Mouse (Mus musculus) layer of hippocampus, postnatal 25 days (tissue): ENCODE results near the gene Hpdl. TPM values are rescaled to one million over a fixed set of nuclear protein-coding genes. Genes with fewer than 3 reads are reported as not detected.
"Not testable (repeated sequence)": the region's sequence is repeated elsewhere in the genome, so short reads cannot be mapped to it uniquely, and the experiment has no call there.

ENCODE experiments used
- DNase-seq, 2 experiments: peaks; one replicate each; pipeline ENCODE4 v3.0.0; 2022; ENCODE audit warnings: mixed read lengths in 2 of 2, low spot score in 1 of 2; ENCODE audit errors: extremely low spot score in 1 of 2
- total RNA-seq, 2 experiments: library from RNA; stranded (reverse); gene quantifications; 2 replicates each; pipeline ENCODE4 v1.2.3; 2021

Hpdl gene
- total RNA-seq = 1 to 10 TPM; 4.8 to 5.0 TPM

DNA sequence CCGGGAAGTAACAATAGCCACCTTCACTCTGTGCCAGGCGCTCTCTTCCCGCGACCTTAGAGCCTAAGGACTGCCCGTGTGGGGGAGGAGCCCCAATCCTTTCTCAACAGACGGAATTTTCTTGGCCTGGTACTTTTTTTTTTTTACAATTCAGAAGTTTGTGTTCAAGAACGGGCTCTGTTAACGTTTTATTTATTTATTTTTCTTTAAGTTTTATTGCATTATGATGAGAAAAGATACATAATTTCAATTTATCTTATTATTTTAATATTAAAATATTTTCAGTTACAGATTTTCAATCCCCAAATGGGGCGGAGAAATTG is at the start of gene Hpdl:
TSS of gene Hpdl (minus strand) at position 14 of the 323 bp plus-strand sequence.
- DNase-seq = no peak

DNA sequence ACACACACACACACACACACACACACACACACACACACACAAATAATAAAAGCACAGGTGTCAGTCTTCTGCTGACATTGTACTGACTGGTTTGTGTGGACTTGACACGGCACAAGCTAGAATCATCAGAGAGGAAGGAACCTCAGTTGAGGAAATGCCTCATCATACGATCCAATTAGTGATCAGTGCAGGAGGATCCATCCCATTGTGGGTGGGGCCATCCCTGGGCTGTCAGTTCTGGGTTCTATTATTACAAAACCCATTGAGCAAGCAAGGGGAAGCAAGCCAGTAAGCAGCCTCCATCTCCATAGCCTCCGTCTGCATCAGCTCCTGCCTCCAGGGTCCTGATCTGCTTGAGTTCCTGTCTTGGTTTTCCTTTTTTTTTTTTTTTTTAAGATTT is 48.4 kb upstream of the Hpdl start:
- DNase-seq = no peak

DNA sequence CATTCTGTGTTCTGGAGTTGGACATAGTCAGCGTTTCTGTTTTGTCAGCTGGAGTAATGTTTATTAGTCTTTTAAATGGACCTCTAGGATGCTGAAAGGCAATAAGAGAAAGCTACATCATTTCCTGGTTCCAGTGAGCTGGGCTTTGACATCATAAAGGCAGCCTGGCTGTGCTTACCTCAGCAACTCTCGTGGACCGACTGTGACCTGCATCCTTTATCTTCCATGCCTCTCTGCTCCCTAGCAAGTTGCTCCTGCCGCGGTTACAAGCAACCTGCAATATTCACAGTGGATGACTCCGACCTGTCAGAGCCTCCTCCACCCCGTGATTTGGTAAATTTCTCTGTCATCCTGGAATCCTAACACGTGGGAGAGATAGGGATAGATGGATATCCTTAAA is 40.5 kb upstream of the Hpdl start:
- no peak for DNase-seq

DNA sequence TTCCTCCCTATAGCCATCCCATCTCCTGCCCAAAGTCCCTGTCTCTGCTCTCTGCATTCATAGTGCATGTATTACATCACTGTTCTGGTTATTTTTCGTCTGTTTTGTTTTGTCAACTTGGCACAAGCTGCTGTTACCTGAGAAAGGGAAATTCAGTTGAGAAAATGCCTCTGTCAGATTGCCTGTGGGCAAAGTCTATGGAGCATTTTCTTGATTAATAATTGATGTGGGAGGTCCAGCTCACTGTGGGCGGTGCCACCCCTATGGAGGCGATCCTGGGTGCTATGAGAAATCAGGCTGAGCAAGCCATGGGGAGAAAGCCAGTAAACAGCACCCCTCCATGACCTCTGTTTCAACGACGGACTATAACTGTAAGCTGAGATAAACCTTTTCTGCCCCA is 38.2 kb upstream of the Hpdl start:
- no peak for DNase-seq

DNA sequence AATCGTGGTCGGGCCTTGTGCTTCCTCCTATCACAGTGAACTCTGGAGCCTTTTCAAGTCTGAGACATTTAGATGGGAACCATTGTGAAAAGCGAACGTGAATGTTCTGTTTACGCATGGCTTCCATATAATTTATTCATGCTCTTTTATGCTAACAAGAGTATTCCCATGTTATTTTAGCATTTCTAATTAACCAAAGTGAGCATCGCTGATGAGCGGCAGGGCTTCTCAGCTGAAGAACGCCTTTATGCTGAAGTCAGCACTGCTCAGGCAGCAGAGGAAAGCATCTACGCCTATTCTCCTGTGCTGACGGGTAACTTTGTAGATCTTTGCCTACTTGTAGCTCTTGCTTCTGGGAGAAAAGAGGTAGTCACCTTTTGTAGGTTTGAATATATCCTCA is 35.7 kb upstream of the Hpdl start:
- DNase-seq = no peak

DNA sequence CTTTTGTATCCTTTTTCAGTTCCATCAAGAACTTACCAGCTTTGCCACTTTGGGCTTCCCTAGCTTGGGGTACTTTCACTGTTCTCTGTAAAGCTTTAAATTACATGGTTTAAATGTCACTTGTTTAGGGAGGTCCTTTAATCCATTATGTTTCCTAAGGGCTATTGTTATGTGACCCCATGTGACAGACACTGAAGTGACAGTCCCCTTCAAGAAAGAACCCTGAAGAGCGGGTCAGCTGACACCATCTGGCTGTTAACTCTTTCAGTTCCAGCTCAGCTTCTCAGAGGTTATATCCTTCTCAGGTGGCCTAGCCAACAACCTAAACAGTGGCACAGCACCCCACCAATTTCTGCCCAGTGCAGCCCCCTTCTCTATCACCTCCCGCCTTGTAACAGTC is 32.8 kb upstream of the Hpdl start:
- DNase-seq = no peak

DNA sequence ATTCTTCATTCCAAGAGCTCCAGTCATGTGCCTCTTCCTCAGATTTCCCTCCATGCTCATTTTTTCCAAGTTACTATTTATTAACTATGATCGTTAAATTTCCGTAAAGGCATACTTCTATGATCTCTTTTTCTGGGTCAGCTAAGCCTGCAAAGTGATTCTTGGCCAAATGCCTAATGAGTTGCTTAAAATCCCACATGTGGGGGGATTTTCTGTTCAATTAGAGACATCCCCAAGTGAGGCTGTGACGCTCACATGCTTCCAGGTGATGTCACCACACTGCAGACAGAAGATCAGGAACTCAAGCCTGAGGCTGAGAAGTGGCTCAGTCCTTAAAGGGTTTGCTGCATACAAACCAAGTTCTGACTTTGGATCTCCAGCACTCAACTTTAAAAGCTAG is 28.4 kb upstream of the Hpdl start:
- DNase-seq = no peak

DNA sequence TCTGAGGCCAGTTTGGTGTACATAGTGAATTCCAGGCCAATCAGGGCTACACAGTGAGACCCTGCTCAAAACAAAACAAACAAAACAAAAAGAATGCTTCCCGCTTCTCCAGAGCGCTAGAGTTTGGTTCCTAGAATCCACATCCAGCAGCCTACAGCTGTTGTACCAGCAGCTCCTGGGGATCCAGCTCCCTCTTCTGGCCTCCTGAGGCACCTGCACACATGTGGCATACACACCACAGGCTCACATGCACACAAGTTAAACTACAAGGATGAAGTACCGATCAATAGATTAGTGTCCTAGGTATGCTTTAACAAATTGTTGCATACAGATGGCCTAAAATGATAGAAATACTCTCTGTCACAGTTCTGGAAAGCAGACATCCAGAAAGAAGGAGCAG is 22.8 kb upstream of the Hpdl start:
- DNase-seq = no peak

DNA sequence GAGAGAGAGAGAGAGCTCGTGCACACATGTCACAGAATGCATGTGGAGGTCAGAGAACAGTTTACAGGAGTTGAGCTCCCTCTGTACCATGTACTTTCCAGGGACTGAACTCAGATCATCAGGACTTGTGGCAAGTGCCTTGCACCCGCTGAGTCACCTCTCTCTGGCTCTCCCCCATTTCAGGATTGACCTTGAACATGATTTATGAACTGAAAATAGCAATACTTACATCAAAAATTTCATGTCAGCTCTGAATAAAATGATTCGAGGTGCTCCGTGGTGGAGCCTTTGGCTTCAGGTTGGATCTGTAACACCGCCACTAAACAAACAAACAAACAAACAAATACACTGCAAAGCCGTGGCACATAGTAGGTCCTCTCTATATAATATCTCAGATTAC is 19.3 kb upstream of the Hpdl start:
- no peak for DNase-seq

DNA sequence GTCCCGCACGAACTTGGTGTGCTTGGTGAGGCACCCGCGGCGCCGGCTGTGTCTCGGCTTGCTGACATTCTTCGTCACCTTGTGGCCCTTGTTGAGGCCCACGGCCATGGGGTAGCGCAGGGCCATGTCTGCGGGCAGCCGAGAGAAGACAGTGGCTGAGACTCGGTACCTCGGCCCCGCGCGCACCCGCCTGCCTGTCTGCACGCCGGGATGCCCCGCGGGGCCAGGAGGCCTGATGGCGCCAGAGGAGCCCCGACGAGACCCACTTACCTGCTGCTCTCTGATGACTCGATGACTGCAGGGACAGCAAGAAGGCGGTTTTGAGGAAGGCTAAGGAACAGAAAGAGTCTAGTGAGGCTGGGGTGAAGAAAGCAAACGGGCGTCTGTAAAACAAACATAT is 18.6 kb upstream of the Hpdl start:
- not testable (repeated sequence) for DNase-seq

DNA sequence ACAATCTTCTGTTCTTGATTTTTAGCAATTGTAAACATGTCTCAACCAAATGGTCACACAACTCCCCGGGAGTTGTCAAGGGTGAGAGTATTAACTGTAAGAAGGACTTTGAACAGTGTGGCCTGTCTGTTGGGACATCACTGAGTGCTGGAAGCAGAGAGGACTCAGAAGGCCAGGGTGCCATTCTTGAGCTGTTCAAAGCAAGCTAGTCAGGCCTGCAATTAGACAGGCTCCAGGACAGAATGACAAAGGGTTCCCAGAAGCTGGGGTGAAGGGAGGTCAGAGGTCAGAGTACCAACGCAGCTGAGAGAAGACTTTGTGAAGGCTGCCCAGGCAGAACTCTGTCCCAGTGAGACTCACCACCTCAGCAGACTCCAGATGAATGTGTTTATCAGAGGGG is 17.5 kb upstream of the Hpdl start:
- DNase-seq = no peak

DNA sequence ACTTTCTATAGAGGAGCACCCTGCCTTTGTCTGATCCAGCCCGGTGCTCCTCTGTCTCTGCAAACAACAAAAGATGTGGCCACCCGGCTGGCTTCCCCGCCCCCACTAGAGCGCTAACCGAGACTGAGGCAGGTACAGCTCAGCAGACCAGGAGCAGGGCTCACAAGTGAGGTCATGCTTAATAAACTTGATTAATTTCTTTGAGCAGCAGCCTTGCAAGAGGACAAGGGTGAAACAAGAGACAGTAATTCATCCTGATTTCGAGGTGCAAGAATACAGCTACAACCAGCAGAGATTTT is 8.5 kb upstream of the Hpdl start:
- DNase-seq = no peak

DNA sequence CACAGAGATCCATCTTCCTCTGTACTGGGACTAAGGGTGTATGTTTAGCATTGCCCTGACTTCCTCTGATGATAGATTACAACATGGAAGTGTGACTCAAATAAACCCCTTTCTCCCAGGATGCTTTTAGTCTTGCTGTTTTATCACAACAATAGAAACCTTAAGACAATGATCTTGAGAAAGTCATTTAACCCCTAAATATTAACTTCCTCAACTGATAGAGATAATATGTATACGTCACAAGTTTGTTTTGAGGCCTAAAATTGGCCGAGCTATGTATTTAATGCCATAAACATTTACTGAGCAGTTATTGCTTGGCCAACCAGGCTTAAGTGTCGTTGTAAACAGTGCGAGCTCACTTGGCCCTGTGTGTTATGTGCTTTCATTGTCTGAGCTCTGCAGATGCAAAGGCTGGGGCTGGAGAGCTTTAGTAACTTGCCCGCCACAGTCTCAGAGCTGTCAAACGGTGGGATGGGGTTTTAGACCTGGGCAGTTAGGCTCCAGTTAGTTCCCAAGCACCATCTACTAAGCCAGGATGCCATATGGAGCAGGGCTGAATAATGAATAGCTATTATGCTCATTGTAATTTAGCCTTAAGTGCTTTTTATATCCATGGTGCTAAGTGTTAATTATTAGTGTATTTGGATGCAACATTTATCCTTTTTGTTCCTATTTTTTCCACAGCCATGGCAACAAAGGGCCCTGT is 8.0 kb upstream of the Hpdl start:
- no peak for DNase-seq

DNA sequence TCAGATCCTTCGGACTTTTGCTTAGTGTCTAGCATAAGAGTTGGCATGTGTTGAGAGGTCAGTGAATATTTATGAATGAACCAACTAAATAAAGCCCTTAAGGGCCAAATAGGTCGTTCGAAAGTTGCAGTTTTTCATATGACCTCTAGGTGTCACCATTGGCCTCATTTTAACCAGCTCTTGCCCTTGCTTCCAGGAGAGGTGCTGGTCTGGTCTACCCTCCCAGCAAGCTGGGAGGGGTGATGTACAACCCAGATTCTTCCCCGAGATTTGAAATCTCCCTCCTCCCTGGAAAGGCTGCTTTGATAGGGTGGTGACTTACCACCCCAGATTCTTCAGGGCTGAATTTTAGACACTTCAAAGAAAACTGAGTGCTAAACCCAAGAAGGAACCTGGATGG is 6.3 kb upstream of the Hpdl start:
- no peak for DNase-seq

DNA sequence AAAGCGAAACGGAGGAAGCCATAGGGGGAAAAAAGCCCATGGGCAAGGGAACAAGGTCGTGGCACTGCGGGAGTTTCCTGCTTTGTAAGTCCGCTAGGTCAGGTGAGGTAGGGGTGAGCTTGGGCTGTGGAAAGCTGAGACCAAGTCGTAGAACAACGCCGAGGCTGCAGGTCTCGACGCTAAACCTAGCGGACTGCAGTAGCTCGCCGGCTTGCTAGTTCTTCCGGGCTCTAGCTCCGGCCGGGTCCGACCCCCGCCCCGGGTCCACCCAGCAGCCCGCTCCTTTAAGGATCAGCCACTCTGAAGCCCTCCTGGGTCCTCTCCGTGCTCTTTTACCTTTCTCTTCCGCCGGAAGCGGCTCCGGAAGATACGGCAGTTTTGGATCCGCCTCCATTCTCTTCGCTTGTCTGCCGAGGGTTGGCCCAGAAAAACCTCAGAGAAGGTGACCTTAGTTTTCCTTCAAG is 3.1 kb upstream of the Hpdl start:
- DNase-seq = peak; percentile 50 to 59

DNA sequence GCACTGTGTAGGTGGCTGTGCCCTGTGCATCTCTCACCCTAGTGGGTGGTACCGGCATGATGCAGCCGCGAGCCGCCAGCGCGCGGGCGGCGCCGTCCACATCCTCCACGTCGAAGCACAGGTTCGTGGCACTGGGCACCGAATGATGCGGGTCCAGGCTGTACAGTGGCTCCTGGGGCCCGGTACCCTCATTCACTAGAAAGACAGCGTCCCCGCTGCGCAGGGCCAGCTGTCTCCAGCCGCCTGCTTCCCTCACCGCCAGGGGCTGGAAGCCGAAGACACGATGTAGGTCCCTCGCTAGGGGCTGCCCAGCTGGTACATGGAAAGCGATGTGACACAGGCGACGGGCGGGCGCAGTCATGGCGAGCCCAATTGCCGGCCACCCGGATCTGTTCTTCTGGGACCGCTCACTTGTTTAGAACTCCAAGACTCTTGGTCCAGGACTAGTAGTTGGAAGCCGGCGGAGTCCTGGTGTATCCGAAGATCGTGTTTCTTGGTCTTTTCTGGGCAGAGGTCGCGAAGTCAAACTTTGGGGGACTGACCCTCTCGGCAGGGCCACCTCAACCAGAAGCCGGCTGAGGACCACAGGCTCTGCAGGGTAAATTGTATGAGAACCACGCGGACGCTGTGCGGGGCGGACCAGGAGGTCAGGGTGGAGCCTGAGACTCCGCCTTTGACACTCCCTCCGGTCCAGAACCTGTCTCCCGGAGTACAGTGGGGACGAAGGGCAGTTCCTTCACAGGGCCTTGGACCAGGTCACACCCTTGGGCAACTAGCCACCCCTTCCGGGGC is 409 bp downstream of the Hpdl start:
- peak in 1 of 2 experiments; percentile 48 for DNase-seq

DNA sequence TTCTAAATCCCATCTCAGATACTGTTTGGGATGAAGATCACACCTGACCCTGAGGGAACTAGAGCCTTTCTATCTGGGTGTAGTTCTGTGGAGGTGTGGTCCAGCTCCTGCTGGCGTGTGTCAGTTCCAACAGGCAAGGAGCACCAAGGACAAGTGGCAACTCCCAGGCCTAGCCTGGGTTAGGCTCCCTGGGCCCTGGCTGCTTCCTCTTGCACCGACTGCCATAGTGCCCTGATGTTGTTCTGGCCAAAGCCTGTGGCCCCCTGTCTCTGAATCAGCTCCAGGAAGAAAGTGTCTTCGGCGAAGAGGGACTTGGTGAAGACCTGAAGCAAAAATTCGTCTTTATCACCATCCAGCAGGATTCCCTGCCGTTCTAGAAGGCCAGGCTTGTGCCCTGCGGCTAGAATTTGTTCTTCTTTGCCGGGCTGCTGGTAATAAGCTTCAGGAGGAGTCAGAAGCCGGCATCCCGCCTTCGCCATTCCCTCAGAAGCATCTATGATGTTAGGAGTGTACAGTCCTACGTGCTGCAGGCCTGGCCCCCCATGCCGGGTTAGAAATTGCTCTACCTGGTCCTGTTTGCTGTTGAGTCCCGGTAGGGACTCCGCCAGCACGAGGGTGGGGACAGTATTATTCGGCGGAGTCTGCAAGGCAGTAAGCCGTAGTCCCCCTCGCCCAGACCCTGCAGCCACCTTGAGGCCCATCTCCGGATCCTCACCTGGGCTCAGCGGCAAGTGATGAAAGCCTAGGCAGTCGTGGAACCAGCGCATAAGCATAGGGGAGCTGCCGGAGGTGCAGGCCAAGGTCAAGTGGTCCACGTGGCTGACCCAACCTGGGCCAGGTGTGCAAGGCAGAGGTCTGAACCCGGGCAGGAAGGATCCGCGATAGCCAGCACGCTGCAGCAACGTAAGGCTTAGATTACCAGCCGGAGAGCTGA is 1.3 kb downstream of the Hpdl start:
- DNase-seq = no peak

DNA sequence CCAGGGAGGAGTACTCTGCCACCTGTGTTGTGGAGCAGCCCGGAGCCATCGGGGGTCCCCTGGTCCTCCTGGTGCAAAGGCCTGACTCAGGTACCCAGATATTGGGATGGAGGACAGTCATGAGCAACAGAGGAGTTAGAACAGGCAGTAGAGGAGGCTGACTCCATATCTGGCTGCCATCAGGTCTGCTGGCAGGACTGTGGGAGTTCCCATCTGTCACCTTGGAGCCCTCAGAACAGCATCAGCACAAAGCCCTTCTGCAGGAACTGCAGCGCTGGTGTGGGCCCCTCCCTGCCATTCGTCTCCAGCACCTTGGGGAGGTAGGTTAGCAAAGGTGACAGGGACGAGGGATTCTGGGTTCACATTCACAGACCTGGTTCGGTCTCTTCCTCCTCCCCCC is 4.0 kb downstream of the Hpdl start:
- peak in 1 of 2 experiments; percentile 37 for DNase-seq

DNA sequence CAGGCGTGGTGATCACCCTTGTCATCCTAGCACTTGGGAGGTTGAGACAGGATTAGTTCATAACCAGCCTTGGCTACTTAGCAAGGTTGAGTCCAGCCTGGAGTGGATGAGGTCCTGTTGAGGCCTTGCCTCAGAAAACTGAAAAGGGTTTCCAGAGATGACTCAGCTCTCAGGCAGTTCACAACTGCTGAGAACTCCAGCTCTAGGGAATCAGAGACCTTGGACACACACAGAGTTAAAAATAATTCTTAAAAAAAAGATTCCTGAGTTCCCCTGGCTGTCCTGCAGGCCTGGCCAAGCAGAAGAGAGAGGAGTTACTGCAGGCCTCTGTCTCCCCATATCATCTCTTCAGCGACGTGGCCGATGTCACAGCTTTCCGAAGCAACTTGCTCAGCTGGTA is 6.2 kb downstream of the Hpdl start:
- no peak for DNase-seq

DNA sequence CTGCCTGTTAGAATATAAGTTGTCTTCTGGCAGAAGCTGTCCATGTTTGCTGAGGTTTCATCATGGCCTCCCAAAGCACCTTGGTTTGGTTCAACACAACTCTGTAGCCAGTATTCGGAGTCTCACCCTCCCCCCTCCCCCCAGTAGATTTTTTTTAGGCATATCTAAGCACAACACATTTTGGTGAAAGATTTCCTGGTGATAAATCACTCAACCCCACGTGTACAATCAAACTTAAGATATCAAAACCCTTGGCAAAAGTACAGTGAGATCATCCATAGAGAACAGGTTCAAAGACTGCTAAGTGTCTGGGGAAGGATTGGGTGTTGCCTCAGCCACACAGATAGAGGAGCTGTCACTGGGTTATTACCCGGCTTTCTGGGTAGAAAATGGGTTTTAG is 10.5 kb downstream of the Hpdl start:
- no peak for DNase-seq
